Mouse (Mus musculus) left cerebral cortex, postnatal 4 days (tissue): ENCODE results near the gene Ror1. TPM values are rescaled to one million over a fixed set of nuclear protein-coding genes. Genes with fewer than 3 reads are reported as not detected.

Experiments
- DNase-seq: peaks from one replicate; pipeline ENCODE4 v3.0.0-alpha.2; 2022
- intact Hi-C: fragments of 180-260 bp; cut with DNase I; formaldehyde crosslinking; loops from one replicate; pipeline ENCODE4 v1.15.1; 2025
- total RNA-seq, 2 experiments: library from RNA; stranded (reverse); gene quantifications; 2 replicates each; pipeline ENCODE4 v1.2.3; 2021

The Ror1 gene
- total RNA-seq, 2 experiments from 2014 or later = 1.2 to 1.4 TPM

DNA sequence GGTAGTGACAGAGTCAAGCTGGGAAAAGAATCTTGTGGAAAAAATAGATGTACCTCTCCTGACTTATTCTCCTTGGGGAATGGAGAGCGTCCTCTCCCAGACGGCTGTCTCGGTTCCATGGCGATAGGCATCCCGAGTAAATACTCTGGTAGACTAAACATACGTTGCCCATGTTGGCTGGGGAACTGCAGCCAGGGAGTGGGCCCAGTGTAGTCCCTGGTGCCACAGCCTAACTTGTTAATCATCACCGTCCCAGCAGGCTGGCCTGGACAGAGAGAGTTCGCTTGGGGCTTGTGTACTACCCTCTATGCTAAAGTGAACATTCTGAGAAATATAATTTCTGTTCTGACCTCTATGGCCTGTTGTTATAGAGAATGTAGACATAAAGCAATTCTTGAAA, 148.7 kb downstream of the Ror1 start:
- no peak for DNase-seq
- intact Hi-C loops = no loop called here

DNA sequence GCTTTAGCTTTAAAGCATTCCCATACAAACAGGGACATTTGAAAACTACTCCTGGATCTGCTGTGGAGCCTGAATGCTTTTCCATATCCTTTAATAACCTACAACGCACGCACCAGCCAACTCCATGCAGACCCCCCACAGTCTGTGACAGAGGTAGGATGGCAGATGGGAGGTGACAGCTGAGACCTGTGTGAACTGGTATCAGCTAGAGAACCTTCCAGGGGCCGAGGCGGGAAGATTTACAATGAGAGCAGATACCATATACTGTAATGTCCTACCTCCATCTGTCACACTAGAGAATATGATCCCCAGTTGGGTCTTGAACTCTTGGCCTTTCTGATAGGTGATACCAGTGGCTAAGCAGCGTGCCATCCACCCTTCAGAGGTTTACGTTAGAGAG, 149.1 kb downstream of the Ror1 start:
- intact Hi-C loops = no loop called here
- DNase-seq = no peak

DNA sequence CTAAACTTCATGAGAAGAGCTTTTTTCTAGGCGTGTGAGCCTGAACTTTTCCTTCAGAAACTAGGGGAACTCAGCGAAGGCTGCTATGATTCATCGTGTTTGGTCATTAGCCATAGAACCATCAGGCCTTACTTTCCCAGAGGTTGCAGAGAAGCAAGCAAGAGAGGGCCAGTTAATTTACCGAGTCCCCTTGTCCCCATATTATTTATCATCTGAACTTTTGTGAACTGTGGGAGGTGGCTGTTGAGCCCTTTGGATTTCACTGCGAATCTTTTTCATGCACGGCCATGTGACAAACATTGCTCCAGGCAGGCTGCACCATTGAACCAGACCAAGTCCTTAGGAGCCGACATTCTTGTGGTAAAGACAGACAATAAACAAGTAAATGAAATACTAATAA, 152.2 kb downstream of the Ror1 start:
- intact Hi-C loops = no loop called here
- no peak for DNase-seq

DNA sequence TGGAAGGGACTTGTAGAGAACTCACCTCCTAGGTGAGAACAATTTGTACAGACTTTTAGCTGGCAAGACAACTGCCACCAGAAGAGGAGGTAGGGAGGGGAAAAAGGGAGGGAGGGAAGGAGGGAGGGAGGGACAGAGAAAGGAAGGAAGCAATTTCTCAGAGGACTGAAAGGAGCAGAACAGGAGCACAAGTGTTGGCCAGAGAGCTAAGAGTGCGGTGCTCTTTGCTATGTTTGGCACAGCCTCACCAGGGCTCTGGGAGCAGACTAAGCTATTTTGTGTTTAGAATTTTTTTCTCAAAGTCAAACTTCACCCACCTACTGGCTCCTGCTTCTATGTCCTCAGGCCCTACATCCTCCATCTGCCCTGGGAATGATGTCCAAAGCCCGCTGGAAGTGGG, 152.7 kb downstream of the Ror1 start:
- intact Hi-C loops = no loop called here
- no peak for DNase-seq

DNA sequence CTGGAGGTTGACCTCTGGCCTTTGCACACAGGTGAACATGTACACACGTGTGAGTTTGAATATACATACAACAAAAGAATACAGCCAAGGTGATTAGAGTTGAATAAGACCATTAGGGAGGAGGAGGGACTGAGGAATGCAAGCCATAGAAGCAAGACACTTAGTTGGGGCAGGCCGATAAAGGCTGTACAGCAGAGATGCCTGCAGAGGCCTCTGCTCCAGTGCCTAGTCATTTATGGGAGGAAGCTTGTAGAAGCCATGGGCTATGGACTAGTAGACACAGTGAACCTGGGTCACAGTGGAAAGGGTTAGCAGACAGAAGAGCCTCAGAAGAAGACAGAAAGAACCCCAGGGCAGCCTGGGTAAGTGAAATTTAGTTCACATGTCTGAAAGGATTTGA, 155.7 kb downstream of the Ror1 start:
- DNase-seq = no peak
- intact Hi-C loops = no loop called here

DNA sequence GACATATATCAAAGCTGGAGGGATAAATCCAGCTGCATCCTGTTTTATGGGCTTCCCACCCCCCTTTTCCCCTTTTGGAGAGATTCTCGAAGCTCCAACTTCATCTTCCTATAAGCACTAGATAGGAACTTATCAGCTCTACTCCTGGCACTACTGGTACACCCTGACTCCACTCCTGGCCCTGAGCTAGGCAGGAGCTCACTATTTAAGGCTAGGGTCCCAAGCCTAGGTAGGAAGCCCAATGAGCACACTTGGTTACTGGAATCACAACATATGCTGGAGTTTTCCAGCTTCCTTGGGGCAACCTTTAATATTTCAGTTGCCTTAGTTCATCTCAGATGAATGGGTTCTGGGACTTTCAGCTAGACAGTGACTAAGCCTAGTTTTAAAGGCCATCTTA, 156.5 kb downstream of the Ror1 start:
- intact Hi-C loops = no loop called here
- no peak for DNase-seq

DNA sequence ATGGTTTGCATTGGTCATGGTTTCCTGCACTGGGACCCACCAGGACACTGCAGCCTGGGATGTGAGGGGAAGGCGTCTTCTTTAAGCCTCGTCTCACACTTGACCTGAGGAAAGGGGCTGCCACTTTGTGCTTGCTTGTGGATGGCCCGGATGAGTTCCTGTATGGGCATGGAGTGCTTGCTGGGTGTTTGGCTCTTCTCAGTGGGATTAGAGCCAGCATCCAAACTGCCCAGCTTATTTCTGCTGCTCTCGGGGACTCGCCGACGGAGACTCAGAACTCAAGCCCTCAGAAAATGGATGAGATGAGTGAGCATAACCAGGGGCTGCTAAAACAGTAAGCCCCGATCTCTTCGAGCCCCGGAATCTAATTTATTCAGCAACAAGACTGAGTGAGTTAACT, 157.1 kb downstream of the Ror1 start:
- intact Hi-C loops = no loop called here
- DNase-seq = no peak

DNA sequence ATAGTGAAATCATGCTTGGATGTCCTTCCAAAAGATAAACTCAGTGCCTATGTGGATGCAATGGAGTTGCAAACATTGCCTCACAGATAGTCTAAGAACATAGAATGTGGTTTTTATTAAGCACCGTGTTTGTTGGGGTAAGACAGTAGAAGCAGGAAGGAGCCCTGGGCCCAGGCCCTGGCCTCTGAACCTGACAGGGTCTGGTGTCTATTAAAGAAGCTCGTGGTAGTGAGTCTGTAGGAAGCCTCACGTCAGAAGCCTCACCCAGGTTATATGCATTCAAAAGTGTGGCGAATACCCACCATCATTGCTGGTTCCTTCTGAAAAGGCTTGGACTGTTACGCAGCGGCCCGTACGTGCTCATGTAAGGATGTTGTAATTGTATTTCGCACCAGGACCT, 157.8 kb downstream of the Ror1 start:
- no peak for DNase-seq
- intact Hi-C loops = no loop called here

DNA sequence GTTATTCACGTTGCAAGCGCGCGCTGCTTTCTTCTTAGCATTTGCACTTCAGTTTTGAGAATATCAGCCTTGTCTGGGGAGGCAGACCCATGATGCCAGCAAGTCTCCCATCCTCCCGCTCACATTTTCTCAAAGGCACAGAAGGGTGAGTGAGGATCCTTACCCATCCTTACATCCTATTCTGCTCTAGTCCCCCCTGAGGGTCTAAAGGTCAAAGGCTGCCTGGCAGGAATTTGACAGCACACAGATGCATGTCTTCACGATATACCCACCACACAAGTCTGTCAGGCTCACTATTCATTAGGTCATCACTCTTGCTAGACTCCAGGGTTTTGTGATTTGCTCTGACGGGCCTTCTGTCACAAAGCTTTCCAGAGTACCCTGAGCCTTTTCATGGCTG, 158.2 kb downstream of the Ror1 start:
- no peak for DNase-seq
- intact Hi-C loops = no loop called here

DNA sequence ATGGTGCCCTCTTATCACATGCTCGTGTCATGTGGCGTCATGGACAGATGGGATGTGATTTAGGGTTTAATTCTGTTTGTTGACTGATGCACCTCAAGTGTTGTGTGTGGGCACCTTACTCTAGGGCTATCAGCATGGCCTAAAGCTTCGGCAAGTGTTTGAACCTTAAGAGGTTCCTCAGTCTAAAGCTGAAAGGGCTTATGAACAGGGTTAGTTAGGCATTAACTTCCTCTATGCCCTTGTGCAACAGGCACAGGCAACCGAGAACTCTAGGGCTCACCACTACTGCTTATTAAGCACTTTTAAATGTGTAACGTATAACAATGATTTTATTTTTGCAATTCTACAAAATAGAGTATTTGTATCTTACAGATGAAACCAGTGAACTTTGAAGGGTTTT, 162.9 kb downstream of the Ror1 start:
- DNase-seq = no peak
- intact Hi-C loops = no loop called here

DNA sequence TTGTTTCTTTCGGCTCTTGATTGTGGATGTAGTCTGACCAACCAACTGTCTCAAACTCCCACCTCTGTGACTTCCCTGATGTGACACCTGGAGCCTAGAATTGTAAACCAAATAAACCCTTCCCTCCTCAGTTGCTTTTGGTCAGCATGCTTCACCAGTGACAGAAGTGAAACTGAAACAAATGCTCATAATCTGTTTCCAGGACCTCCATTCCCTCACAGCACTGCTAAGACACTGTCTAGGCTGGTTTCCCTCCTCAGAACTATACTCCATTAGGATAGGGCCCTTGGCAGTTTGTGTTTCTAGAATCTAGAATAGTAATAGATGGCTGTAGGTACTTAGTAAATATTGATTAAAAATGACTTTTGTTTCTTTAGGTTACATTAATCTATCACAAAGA, 168.3 kb downstream of the Ror1 start:
- no peak for DNase-seq
- intact Hi-C loops = no loop called here

DNA sequence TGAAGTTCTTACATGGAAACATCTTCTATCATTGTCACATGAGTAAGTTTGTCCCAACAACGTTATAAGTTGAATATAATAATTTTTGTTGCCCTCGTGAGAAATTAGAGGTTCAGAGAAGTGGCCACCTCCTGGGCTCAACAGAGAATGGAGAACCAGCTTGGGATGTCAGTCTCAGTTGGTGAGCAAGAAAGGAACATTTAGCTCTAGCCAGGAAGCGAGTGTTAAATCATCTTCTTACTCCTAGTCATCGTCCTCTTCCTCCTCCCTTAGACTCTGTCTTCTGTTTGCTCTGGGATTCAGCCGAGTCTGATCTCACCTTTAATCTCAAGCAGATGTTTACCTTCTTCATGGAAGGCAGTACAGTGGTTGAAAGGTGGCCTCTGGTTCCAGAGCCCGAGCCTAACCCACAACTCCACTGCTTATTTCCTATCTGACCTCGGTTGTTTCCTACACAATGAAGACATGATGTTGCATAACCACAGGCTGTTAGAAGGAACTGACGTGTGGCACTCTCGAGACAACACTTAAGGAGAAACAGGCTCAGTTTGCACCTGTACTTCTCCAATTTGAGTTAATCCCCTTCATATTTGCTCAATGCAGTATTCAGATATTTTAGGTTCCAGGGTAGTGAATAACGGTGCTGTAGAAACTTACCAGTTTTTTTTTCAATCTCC, 175.6 kb downstream of the Ror1 start:
- intact Hi-C loops = no loop called here
- DNase-seq = no peak

DNA sequence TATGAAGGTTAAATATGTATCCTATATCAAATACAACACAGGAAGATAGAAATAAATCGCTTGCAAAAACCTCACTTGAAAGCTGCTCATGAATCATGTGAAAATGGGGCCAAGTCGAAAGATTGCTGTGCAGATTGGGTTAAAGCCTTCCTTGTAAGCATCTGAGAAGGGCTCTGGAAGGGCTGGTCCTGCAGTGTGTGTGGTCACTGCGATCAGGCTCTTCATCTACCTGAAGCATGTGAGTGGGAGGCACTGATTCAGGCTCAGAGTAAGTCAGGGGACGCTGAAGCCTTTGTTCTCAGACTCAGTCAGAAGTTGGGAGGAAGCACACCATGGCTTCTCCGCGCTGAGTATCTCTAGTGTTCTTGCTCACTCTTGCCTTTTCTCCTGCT, 176.1 kb downstream of the Ror1 start:
- DNase-seq = no peak
- intact Hi-C loops = no loop called here

DNA sequence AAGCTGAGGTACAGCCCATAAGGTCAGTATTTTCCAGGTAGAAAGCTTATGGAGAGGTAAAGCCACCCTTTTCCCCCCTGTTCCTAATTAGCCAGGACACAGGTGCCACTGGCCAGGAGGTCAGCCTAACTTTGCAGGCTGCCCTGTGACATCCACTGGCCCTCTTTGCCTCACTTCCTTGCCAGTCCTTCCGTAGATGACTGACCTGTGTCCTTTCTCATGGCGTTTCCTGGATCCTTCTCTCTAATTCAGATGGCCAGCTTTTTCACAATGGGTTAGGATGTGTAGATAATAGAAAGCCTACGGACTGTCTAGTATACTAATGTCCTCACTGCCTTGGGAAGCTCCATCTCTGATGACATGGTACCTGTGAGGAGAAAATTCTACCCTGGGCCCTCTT, 177.8 kb downstream of the Ror1 start:
- intact Hi-C loops = no loop called here
- no peak for DNase-seq

DNA sequence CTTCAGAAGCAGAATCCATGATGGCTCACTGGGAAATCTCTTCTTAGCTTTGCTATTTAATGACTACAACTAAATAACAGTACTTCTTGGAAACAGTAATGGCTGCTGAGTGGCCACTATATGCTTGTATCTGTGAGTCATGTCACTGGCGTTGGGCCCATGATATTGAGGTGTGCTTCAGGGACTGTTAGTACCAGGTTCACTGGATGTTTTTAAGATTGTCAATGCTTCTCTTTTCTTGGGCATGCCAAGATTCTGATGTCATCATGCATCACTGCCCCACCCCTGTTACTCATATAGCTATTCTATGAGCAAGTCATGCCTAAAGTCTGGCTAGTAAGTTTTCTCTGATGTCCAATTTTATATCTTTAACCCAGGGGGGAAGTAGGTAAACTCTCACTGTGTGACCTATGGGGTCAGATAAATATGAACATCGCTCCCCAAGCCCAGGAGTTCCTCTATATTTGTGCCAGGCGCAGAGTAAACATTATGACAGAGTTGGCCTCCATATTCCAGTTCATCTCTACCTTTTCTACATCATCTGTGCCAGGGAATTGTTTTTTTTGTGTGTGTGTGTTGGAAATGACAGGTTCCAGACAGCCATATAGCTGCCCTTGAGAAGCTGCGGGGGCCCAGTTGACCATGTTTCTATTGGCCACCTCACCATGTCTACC, 178.4 kb downstream of the Ror1 start:
- intact Hi-C loops = no loop called here

DNA sequence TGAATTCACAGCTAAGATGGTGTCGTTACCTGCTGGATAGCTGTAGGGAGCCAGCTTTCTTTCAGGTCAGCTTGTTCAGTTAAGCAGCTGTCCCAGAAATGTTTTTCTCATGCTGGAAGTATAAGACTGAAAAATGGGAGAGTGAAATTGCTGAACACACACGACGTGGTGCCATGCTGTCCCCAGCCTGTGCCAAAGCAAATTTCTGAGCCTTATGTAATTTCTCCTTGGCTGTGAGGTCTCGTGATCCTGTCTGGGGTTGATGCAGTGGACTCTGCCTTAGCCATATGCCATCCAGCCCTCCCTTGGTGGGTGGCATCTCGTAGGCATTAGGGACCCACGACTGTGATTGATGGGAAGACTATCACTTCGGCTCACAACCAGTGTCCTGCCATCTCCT, 180.9 kb downstream of the Ror1 start:
- DNase-seq = peak; percentile 54
- intact Hi-C loops = no loop called here

More for the DNA sequence above, 178.4 kb downstream of the Ror1 start:
- no peak for DNase-seq

DNA sequence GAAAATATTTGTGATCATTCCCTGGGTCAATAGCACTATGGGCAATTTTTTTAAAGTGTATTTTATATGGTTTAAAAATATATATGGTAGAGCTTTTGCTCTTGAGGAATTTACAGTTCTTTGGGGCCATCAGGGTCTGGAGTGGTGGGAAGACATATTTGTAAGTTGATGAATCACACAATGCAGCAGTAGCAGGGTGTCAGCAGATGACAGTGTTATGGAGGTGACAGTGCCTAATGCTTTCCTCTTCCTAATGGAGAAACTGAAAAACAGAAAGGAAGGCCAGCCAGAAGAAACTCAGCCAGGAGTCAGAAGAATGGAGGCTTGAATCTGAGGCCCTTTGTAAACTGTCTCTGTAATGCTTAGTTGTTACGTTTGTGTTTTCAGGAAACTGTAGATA, 181.4 kb downstream of the Ror1 start:
- intact Hi-C loops = no loop called here
- DNase-seq = no peak

DNA sequence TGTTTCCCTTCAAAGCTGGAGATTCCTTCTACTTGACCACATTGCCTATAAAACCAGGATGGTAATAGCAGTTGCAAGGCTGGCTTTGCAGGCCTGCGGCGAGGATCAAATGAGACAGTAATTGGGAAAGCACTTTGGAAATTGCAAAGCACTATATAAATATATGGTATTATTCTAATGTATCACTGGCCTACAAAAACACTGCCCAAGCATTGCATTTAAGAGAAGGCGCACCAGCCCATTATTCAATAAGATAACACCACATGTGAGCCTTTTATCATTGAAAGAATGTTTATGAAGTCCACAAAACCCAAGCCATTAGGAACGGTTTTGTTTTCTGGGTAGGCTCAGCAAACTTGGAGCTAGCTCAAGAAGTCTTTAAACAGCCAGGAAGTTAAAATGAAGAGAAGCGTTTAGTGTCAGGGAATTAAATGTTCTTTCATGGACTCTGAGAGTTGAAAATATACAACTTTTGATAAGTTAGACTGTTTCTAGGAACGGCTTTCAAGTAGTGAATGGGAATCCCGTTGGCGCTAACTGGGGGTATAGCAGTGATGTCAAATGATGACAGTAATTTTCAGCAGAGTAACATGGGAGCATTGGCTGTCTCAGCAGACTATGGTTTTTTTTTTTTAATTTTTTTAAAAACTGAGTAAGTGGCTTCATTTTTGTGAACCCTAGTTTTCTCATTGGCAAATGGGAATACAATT, 187.7 kb downstream of the Ror1 start:
- intact Hi-C loops = no loop called here
- no peak for DNase-seq

DNA sequence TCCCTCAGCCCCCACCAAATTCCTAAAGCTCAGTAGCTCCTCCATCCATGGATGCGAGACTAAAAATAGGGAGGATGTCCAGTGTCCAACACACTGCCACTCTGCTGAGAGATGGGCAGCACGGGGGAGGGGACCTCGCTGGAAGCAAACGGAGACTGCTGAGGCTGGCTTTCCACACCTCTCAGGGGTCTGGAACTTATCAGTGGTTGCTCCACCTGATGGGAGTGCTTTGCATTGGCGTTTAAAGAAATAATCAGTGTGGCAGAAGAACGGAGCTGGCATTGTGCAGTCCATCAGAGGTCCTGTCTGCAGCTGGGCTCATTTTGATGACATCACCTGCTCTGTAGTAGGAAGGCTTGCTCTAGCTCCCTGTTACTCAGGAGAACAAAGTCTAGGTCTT, 188.9 kb downstream of the Ror1 start:
- DNase-seq = no peak
- intact Hi-C loops = no loop called here

DNA sequence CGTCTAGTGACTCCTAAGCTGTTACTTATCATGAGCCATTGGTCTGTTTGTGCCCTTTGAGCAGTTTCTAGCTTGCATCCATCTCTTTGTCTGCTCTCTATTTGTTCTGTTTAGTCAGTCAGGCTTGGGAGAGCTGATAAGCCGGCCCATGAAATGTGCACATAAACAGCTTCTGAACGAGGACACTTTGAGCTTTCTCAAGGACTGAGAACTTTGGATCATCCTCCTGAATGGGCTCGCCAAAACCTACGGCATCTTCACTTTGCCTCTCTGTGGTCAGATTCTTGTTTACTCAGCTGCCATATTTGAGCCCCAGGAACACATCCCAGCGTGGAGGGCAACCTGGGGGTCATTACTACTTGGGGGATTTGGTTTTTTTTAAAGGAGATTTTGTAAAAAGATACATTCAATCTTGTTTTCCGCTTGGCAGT, 190.5 kb downstream of the Ror1 start:
- intact Hi-C loops = no loop called here
- no peak for DNase-seq

DNA sequence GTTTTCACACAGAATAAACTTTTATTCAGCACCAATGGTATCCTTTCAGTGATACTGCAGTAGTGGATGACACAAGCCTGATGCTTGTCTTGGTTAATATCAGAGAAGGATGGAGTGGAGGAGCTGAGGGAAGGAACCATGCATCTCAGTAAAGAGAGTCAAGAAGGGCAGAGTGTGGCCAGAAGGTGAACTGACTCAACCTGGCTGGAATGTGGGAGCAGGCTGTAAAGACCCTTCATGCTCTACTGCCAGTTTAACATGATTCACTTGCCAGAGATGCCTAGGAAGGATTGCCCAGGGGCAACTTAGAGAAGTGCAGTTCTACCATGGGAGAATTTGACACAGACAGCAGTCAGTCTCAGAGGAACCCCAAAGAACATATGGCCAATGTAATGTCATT, 191.2 kb downstream of the Ror1 start:
- intact Hi-C loops = no loop called here
- DNase-seq = no peak

DNA sequence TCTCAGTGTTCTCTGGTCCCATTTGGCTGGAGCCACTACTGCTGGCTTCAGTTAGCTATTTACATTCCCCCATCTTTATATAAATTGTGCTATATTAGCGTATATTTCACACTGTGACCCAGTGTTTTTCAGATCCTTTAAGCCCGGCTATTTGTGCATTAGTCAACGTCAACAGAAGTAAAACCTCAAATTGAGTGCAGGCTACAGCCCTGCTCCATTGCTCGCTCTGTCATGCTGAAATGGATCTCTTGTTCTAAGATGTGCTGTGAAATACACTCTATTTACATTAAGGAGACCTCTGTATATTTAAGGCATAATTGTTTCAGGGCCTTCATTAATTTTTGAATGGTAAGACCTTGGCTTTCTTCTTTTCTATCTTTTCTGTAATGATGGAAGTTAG, 192.2 kb downstream of the Ror1 start:
- intact Hi-C loops = no loop called here

More for the DNA sequence above, 192.2 kb downstream of the Ror1 start:
- no peak for DNase-seq
